Mouse (Mus musculus) forebrain, embryonic 15.5 days (tissue): ENCODE data around the gene Ubxn6. TPM values are rescaled to one million over a fixed set of nuclear protein-coding genes. Genes with fewer than 3 reads are reported as not detected.

ENCODE experiments used
- ATAC-seq: fragments of 200-750 bp; cut with Nextera tagmentation; replicated peaks from 2 replicates; pipeline ENCODE4 v1.8.0; 2017; ENCODE audit warnings: mild to moderate bottlenecking, moderate TSS enrichment, moderate library complexity
- H3K27ac ChIP-seq: fragments of 300-500 bp; sonication (generic); replicated peaks from 2 replicates; pipeline ENCODE4 v1.5.1; 2015; ENCODE audit warnings: mild to moderate bottlenecking, inconsistent platforms
- H3K27me3 ChIP-seq: fragments of 300-500 bp; sonication (generic); 2 replicates; pipeline ENCODE4 v1.6.1; 2015; ENCODE audit warnings: inconsistent platforms
- H3K36me3 ChIP-seq: fragments of 300-500 bp; sonication (generic); 2 replicates; pipeline ENCODE4 v1.6.1; 2015; ENCODE audit warnings: mild to moderate bottlenecking, inconsistent platforms
- H3K4me1 ChIP-seq: fragments of 300-500 bp; sonication (generic); 2 replicates; pipeline ENCODE4 v1.6.1; 2015; ENCODE audit warnings: inconsistent platforms
- H3K4me2 ChIP-seq: fragments of 300-500 bp; sonication (generic); replicated peaks from 2 replicates; pipeline ENCODE4 v1.6.1; 2015; ENCODE audit warnings: mild to moderate bottlenecking, inconsistent platforms
- H3K4me3 ChIP-seq: fragments of 300-500 bp; sonication (generic); 2 replicates; pipeline ENCODE4 v1.5.1; 2015; ENCODE audit warnings: mild to moderate bottlenecking, inconsistent platforms
- H3K9ac ChIP-seq: fragments of 300-500 bp; sonication (generic); replicated peaks from 2 replicates; pipeline ENCODE4 v1.6.1; 2015; ENCODE audit warnings: mild to moderate bottlenecking, inconsistent platforms
- H3K9me3 ChIP-seq: fragments of 300-500 bp; sonication (generic); 2 replicates; pipeline ENCODE4 v1.6.1; 2016; ENCODE audit warnings: inconsistent platforms
- WGBS: fragments of 180-500 bp; shearing (Covaris S2); methylation state at CpG from one replicate; pipeline ENCODE4 v1.1.7; 2015; ENCODE audit warnings: mixed read lengths; 5-methylcytosine and 5-hydroxymethylcytosine counted together
- polyA plus RNA-seq: library from polyadenylated mRNA; unstranded; fragments of >200 nt; fragmentation: Nextera tagmentation; extraction: Ambion mirVana; gene quantifications from 2 replicates; pipeline ENCODE4 v1.2.1, GENCODE M21; 2015

Ubxn6 gene
- polyA plus RNA-seq = 81.1 and 89.5 TPM in 2 replicates

DNA sequence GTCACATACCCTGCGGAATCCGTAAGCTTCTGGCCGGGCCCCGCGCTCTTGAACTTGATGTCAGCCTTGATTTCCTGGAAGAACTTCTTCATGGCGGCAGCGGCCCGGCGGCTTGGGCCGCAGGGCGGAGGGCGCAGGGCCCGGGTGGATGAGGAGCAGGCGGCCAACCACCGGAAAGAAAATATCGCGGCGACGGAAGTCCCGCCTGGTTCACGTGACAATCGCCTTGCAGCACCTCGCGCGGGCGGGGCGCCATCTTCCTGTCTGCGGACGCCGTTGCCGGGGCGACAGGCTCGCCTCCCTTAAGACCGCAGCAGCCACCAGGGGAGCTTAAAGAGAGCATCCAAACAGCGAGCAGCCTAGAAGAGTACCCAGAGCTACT lies at the start of gene Ubxn6:
Gene Ubxn6, minus strand, starts transcription at position 202 of the 382 bp plus-strand sequence.
- Histone ChIP-seq H3K9me3 (no peaks in the 10 kb centered on the region), H3K27ac (peak within 1 kb of the TSS; percentile 83), H3K36me3 (peaks cover 36% of the 10 kb centered on the region), H3K4me1 (peaks cover 15% of the 10 kb centered on the region), H3K27me3 (no peaks in the 10 kb centered on the region), H3K4me3 (peak within 1 kb of the TSS; percentile 54), H3K4me2 (peak within 1 kb of the TSS; percentile 64), H3K9ac (peak within 1 kb of the TSS; percentile 64)
- ATAC-seq = peak; percentile 62
- WGBS = under 1% methylated on average over 35 of the region's 35 CpGs

DNA sequence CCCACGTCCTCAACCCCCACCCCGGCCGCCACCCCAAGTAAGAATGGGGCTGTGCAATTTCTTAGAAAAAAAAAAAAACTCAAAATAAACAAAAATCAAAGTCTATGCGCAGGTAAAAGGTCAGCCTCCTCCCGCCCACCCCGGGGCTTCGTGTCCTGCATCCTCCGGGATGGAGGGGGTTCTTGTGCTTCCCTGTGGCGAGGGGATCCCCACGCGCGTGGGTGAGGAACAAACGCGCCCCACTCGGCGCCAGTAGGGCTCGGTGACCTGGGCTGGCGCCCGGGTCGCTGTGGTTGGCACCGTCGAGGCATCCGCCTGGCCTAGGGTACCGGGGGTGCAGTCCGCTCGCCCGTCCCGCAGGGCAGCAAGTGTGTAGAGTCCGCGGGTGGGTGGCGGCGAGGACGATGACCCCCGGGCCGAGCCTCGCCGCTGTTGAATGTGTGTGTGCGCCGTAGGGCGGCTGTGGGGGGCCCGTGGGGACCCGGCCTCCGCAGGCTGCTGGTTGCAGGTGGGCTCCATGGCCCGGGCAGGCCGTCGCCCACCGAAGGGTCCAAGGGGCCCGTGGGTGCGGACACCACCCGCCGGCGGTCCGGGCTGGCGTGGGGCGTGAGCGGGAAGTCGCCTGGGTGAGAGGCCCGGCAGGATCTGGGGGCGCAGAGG lies 49.0 kb upstream of the Ubxn6 start:
- no peak overlapping the region for H3K27ac ChIP-seq
- H3K36me3 ChIP-seq = peaks cover 33% of the 10 kb centered on the region
- peaks cover 52% of the 10 kb centered on the region for H3K27me3 ChIP-seq
- peaks cover 13% of the 10 kb centered on the region; the same call in 1 of the 2 replicates for H3K9me3 ChIP-seq
- peak overlapping the region; percentile 24; the same call in 1 of the 2 replicates for H3K4me3 ChIP-seq
- 48% methylated on average over 59 of the region's 59 CpGs for WGBS
- H3K4me1 ChIP-seq = peaks cover 17% of the 10 kb centered on the region
- ATAC-seq = 0 out of 2 replicates have a peak, but pooled peaks have one; percentile 3
- peak overlapping the region; percentile 39; the same call in 1 of the 2 replicates for H3K4me2 ChIP-seq
- H3K9ac ChIP-seq = no peak overlapping the region

DNA sequence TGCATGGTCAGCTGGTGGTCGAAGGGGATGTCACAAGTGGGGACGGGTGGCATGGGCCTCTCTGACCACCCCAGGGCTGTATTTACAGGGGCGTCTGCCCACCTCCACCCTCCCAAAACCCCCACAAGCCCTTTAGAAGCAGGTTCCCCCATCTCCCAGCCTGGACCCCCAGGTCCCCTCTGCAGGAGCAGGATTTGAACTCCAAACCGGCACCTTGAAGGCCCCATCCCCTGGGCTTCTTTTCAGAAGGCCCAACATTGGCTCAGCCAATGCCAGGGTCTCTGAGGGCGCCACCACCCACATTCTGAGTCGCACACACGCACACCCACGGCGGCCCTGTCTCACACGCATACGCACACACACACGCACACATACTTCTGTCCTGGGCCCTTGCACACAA lies 48.3 kb upstream of the Ubxn6 start:
- no peak overlapping the region for H3K4me2 ChIP-seq
- no peak for ATAC-seq
- H3K27ac ChIP-seq = no peak overlapping the region
- WGBS = 94% methylated on average over 12 of the region's 12 CpGs
- H3K9ac ChIP-seq = no peak overlapping the region
- H3K36me3 ChIP-seq = peaks cover 31% of the 10 kb centered on the region
- peaks cover 59% of the 10 kb centered on the region for H3K27me3 ChIP-seq
- H3K4me3 ChIP-seq = no peak overlapping the region
- H3K9me3 ChIP-seq = peaks cover 13% of the 10 kb centered on the region; the same call in 1 of the 2 replicates
- peaks cover 17% of the 10 kb centered on the region for H3K4me1 ChIP-seq

DNA sequence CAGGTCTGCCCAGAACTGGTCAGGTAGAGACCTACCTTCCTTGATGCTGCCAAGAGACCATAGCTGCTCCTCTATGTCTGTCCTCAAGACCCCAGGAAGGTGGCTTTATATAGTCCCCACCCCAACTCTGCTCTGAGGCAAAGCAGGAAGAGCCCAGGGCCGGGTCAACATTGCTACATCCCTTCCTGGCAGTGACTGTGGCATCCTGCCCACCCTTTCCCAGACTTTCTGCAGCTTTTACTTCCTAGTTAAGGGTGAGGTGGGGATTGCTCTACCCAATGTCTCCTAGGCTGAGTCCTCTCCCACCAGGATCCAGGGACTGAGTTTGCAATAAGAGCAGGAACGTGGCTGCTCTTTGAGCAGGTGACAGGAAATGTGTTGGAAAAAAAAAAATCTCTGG lies 47.0 kb upstream of the Ubxn6 start, which contains the start of gene Lrg1:
Gene Lrg1, minus strand, starts transcription at position 176 of the 400 bp plus-strand sequence.
- Histone ChIP-seq H3K4me3 (no peak within 1 kb of the TSS), H3K27ac (no peak within 1 kb of the TSS), H3K4me2 (no peak within 1 kb of the TSS), H3K4me1 (peaks cover 22% of the 10 kb centered on the region), H3K9ac (no peak within 1 kb of the TSS), H3K9me3 (peaks cover 13% of the 10 kb centered on the region; the same call in 1 of the 2 replicates), H3K36me3 (peaks cover 19% of the 10 kb centered on the region), H3K27me3 (peaks cover 67% of the 10 kb centered on the region)
- WGBS = 77% methylated on average over 2 of the region's 2 CpGs
- no peak for ATAC-seq

DNA sequence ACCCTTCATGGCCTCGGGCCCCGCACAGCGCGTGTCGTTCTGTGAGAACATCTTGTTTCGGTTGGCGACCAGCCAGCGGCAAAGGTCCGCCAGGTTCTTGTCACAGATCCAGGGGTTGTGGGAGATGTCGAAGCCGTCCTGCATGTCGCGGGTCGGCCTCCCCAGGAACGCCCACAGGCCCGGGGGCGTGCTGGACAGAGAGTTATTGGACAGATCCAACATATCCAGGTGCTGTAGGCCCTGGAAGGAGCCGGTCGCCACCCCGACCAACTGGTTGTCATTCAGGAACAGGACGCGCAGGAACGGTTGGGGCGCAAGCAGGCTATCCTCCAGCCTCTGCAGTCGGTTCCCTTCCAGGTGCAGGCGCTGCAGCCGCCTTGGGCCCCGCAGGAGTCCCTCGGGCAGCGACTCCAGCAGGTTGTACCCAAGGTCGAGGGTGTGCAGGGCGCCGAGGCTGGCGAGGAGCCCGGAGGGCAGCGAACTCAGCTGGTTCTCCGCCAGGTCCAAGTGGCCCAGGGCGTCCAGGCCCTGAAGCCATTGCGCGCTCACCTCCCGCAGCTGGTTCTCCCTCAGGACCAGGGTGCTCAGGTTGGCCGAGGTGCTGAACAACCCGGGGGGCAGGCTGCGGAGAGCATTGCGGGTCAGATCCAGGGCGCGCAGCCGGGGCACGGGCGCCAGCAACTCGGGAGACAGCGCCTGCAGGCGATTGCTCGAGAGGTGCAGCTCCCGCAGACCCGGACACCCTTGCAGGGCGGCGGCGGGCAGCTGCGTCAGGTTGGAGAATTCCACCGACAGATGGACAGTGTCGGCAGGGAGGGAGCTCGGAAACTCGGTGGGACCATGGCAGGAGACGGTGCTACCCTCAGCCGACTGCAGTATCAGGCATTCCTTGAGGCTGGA lies 45.4 kb upstream of the Ubxn6 start:
- H3K27ac ChIP-seq = no peak overlapping the region
- H3K4me1 ChIP-seq = peaks cover 22% of the 10 kb centered on the region
- peaks cover 67% of the 10 kb centered on the region for H3K27me3 ChIP-seq
- no peak overlapping the region for H3K4me2 ChIP-seq
- WGBS = 9% methylated on average over 66 of the region's 66 CpGs
- no peak for ATAC-seq
- H3K4me3 ChIP-seq = no peak overlapping the region
- no peak overlapping the region for H3K9ac ChIP-seq
- peaks cover 13% of the 10 kb centered on the region for H3K36me3 ChIP-seq
- H3K9me3 ChIP-seq = peaks cover 13% of the 10 kb centered on the region; the same call in 1 of the 2 replicates

DNA sequence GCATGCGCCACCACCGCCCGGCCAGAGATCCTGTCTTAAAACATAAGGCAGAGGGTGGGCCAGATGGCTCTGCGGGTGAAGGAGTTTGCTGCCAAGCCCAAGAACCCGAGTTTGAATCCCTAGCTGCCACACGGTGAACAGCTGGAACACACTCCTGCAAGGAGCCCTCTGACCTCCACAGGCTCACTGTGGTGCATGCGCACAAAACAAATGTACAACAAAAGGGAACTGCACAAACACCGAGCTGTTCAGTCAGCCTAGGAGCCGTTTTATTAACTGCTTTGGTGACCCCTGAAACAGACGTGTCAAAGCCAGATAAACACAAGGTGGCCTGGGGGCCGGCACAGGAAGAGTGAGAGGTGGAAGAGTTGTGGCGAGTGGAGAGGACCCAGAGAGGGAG lies 44.6 kb upstream of the Ubxn6 start:
- no peak overlapping the region for H3K9ac ChIP-seq
- peaks cover 13% of the 10 kb centered on the region; the same call in 1 of the 2 replicates for H3K9me3 ChIP-seq
- WGBS = 45% methylated on average over 12 of the region's 12 CpGs
- H3K4me2 ChIP-seq = no peak overlapping the region
- H3K36me3 ChIP-seq = peaks cover 8% of the 10 kb centered on the region
- no peak for ATAC-seq
- H3K4me1 ChIP-seq = peaks cover 19% of the 10 kb centered on the region
- no peak overlapping the region for H3K27ac ChIP-seq
- H3K4me3 ChIP-seq = no peak overlapping the region
- peaks cover 64% of the 10 kb centered on the region for H3K27me3 ChIP-seq

DNA sequence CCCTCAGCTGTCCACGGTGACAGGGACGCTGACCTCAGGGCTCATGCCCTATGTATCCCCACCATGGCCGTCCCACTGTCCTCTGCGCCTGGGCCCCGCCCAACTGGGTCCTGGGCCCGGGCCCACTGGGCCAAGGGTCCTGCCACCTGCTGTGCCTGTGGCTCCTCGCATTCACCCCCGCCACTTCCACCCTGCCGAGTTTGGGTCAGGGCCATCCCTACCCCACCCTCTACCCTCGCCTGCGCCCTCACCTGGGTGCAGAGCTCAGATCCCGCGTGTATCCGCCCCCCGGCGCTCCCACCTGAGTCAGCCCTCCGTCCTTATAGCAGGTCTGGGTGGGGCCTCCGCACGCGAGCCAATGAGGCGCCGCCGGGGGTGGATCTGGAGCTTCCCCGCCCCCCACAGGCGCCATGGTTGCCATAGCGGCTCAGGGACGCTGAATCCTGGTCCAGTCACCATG lies 42.5 kb upstream of the Ubxn6 start, which contains the start of gene Plin5:
Gene Plin5, minus strand, starts transcription at position 346 of the 460 bp plus-strand sequence.
- WGBS = 2% methylated on average over 27 of the region's 27 CpGs
- H3K36me3 ChIP-seq = no peaks in the 10 kb centered on the region
- no peak within 1 kb of the TSS for H3K27ac ChIP-seq
- peak within 1 kb of the TSS; percentile 31 for H3K4me3 ChIP-seq
- H3K4me2 ChIP-seq = peak within 1 kb of the TSS; percentile 49
- H3K27me3 ChIP-seq = peaks cover 48% of the 10 kb centered on the region
- H3K9me3 ChIP-seq = peaks cover 5% of the 10 kb centered on the region; the same call in 1 of the 2 replicates
- H3K9ac ChIP-seq = no peak within 1 kb of the TSS; the same call in 1 of the 2 replicates
- peaks cover 14% of the 10 kb centered on the region for H3K4me1 ChIP-seq
- ATAC-seq = peak; percentile 26; the same call in 1 of the 2 replicates

DNA sequence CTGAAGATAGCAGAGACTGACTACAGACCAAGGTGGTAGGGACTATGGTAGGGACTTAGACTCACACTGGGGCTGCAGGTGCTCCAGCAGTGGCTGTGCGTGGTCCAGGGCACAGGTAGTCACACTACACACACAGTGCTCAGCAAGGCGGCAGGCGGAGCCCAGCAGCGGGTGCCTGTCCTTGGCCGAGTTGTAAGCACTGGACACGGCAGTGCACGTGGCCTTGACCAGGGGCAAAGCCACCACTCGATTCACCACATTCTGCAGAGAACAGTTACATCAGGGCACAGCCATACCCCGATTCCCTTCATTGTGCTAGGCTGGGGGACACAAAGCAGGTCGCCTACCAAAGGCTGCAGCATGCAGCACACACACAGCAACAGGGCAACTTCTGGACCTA lies 41.4 kb upstream of the Ubxn6 start:
- H3K9ac ChIP-seq = no peak overlapping the region
- H3K27ac ChIP-seq = no peak overlapping the region
- no peaks in the 10 kb centered on the region for H3K36me3 ChIP-seq
- H3K4me2 ChIP-seq = no peak overlapping the region
- peaks cover 37% of the 10 kb centered on the region for H3K27me3 ChIP-seq
- H3K4me3 ChIP-seq = no peak overlapping the region
- no peaks in the 10 kb centered on the region for H3K9me3 ChIP-seq
- ATAC-seq = no peak
- peaks cover 14% of the 10 kb centered on the region for H3K4me1 ChIP-seq
- 69% methylated on average over 10 of the region's 10 CpGs for WGBS

DNA sequence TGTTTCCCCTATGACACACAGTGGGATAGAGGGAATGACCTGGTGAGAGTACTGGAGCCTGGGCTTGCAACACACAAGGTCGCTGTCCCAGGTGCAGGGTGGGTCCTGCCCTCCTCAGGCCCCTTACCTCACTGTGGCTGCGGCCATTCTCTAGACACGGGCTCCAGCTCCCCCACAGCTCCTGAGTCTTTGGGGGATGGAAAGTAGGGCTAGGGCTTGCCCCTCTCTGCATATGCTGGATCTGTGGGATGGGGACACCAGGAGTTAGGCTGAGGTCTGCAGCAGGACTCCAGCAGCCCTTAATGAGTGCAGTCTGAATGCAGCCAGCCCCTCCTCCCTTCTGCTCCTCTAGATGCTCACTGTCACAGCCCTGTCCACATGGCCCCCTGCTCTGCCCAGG lies 37.9 kb upstream of the Ubxn6 start:
- H3K9ac ChIP-seq = no peak overlapping the region
- WGBS = 79% methylated on average over 3 of the region's 3 CpGs
- H3K4me1 ChIP-seq = peaks cover 6% of the 10 kb centered on the region
- no peak overlapping the region for H3K27ac ChIP-seq
- H3K36me3 ChIP-seq = no peaks in the 10 kb centered on the region
- H3K4me3 ChIP-seq = no peak overlapping the region
- no peak for ATAC-seq
- H3K9me3 ChIP-seq = no peaks in the 10 kb centered on the region
- peaks cover 7% of the 10 kb centered on the region; the same call in 1 of the 2 replicates for H3K27me3 ChIP-seq
- no peak overlapping the region for H3K4me2 ChIP-seq

DNA sequence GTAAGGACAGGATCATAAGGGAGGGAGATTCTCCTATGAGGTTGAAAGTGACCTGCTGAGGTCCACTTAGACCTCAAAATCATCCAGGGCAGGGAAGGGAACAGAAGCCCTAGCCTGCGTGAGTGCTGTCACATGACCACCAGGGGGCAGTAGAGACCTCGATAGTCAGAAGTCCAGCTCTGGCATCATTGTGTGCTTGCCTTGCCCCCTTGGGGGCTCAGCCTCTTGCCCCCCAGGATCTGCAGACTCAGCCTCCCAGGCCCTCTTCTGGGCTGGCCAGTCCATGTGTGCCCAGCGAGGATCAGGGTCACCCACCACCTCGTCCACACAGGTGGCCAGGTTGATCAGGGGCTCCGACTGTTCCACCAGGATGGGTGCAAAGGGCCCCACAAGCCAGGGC lies 37.0 kb upstream of the Ubxn6 start:
- Histone ChIP-seq H3K9me3 (no peaks in the 10 kb centered on the region), H3K9ac (no peak overlapping the region), H3K4me1 (no peaks in the 10 kb centered on the region), H3K27ac (no peak overlapping the region), H3K27me3 (peaks cover under 1% of the 10 kb centered on the region; the same call in 1 of the 2 replicates), H3K4me3 (no peak overlapping the region), H3K4me2 (no peak overlapping the region), H3K36me3 (no peaks in the 10 kb centered on the region)
- 43% methylated on average over 5 of the region's 5 CpGs for WGBS
- 0 out of 2 replicates have a peak, but pooled peaks have one; percentile 34 for ATAC-seq

DNA sequence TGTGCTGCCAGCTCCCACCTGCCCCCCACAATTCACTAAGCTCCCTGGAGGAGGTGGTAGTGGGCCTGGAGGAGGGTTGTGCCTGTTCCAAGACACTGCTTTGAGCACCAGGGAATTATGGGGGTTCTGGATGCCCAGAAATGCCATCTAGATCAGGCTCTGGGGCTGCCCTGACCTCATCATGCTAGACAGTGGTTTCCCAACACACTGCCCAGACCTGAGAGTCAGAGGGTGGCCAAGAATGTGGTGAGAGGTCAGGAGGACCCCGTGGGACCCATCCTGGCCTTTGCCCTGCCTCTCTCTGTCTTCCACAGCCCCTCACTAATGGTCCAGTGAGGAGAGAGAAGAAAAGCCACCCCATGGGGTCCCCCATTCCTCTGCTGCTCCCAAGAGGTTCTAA lies 36.2 kb upstream of the Ubxn6 start:
- no peaks in the 10 kb centered on the region for H3K4me1 ChIP-seq
- no peak overlapping the region for H3K4me2 ChIP-seq
- no peak overlapping the region for H3K27ac ChIP-seq
- no peak overlapping the region for H3K4me3 ChIP-seq
- no peak for ATAC-seq
- no peaks in the 10 kb centered on the region; the same call in 1 of the 2 replicates for H3K27me3 ChIP-seq
- no peaks in the 10 kb centered on the region for H3K9me3 ChIP-seq
- no peak overlapping the region for H3K9ac ChIP-seq
- no peaks in the 10 kb centered on the region for H3K36me3 ChIP-seq
- 66% methylated on average over 1 of the region's 1 CpGs for WGBS

DNA sequence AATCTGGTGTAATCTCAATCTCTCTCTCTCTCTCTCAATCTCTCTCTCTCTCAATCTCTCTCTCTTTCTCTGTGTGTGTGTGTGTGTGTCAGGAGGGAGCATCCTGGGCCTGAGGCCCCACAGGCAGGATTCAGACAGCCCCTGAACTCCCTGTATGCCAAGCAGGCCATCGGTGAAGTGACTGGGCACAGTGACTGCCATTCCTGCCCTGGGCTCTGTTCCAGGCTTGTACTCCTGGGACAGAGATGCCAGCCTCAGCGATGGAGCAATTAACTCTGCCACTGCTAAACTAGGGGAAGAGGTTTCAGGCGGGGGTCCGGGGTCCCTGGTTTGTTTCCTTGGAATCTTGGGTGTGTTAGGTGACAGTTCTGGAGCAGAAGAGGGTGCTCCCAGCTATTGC lies 35.7 kb upstream of the Ubxn6 start:
- Histone ChIP-seq H3K9ac (no peak overlapping the region), H3K27me3 (no peaks in the 10 kb centered on the region), H3K9me3 (no peaks in the 10 kb centered on the region), H3K4me3 (no peak overlapping the region), H3K36me3 (no peaks in the 10 kb centered on the region), H3K4me1 (no peaks in the 10 kb centered on the region), H3K27ac (no peak overlapping the region), H3K4me2 (no peak overlapping the region)
- WGBS = 64% methylated on average over 4 of the region's 4 CpGs
- no peak for ATAC-seq
